Mouse (Mus musculus) kidney, adult 2 months (tissue): ENCODE measurements around the gene Plod2. TPM values are rescaled to one million over a fixed set of nuclear protein-coding genes. Genes with fewer than 3 reads are reported as not detected.

Source experiments
- DNase-seq: peaks from one replicate; pipeline ENCODE4 v3.0.0; 2021
- H3K27ac ChIP-seq: fragments of 200-500 bp; 2 replicates; pipeline ENCODE4 v1.5.1; 2012; ENCODE audit warnings: low read depth, low read length, control low read depth, inconsistent platforms; ENCODE audit not compliant: insufficient read depth
- H3K27me3 ChIP-seq: fragments of 200-500 bp; replicated peaks from 2 replicates; pipeline ENCODE4 v1.6.1; 2012; ENCODE audit warnings: mild to moderate bottlenecking, moderate library complexity, low read length, inconsistent platforms; ENCODE audit not compliant: control insufficient read depth, insufficient read depth
- H3K36me3 ChIP-seq: fragments of 200-500 bp; 2 replicates; pipeline ENCODE4 v1.6.1; 2012; ENCODE audit warnings: mild to moderate bottlenecking, moderate library complexity, low read length, inconsistent platforms; ENCODE audit not compliant: control insufficient read depth, insufficient read depth
- H3K4me1 ChIP-seq: fragments of 200-500 bp; 2 replicates; pipeline ENCODE4 v1.6.1; 2011; ENCODE audit warnings: low read length; ENCODE audit not compliant: control insufficient read depth, insufficient read depth
- H3K4me3 ChIP-seq: fragments of 200-500 bp; 2 replicates; pipeline ENCODE4 v1.5.1; 2011; ENCODE audit warnings: mild to moderate bottlenecking, low read depth, low read length, control low read depth; ENCODE audit not compliant: insufficient read depth
- CTCF ChIP-seq: fragments of 200-500 bp; conservative IDR thresholded peaks from 2 replicates; pipeline ENCODE4 v1.5.1; 2011; ENCODE audit warnings: low read depth, mild to moderate bottlenecking, control low read depth, low read length, moderate library complexity, mixed read lengths; ENCODE audit not compliant: insufficient read depth, insufficient read length
- POLR2A ChIP-seq: fragments of 200-500 bp; IDR thresholded peaks from one replicate; pipeline ENCODE4 v1.6.1; 2011; ENCODE audit warnings: low read depth, low read length, control low read depth
- WGBS: fragments of 180-500 bp; shearing (Covaris S2); methylation state at CpG from one replicate; pipeline ENCODE4 v1.1.7; 2018; 5-methylcytosine and 5-hydroxymethylcytosine counted together
- polyA plus RNA-seq: library from polyadenylated mRNA; depleted of rRNA; stranded (reverse); fragments of >200 nt; gene quantifications from 2 replicates; pipeline ENCODE4 v1.2.3, GENCODE M21; 2012

Gene Plod2
- polyA plus RNA-seq, 1 experiment: 11.3 TPM

DNA sequence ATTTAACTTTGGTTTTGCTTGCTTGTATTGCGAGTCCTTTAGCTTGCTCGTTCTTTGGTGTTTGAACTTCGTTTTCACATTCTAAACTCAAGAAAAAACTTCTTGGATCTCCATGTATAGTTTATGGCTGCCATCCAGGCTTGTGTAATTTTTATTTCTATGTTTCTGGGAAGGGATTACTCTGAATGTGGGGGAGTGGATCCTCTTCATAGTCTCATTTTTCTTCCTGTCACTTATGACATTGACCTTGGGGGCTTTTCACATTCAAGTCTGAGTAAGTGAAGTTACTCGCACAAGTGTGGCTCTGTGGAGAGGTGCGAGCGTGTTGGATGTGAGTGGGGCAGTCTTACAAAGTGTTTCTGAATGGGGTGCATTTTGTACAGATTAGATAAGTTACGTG is 25.5 kb downstream of the Plod2 start:
- Histone ChIP-seq H3K36me3 (no peaks in the 10 kb centered on the region), H3K27ac (no peak overlapping the region), H3K4me3 (no peak overlapping the region), H3K27me3 (no peaks in the 10 kb centered on the region), H3K4me1 (peaks cover 4% of the 10 kb centered on the region; the same call in 1 of the 2 replicates)
- DNase-seq: no peak
- TF ChIP-seq POLR2A (no peak), CTCF (no peak)
- 81% methylated on average over 7 of the region's 7 CpGs for WGBS

DNA sequence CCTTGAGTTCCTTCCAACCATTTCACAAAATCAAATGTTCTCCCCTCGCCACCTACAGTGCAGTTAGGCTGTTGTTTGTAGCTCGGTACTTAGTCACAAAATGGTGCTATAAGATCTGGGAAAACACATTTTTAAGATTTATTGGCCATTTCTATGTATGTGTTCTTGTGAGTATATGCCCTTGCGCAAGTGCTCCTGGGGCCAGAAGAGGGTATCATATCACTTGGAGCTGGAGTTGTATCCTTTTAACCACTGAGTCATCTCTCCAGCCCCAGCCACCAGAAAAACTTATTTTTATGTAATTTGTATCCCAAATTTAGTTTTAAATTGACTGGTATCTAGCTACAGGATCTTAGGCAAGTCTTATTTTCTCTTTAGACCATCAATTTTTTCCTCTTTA is 26.8 kb downstream of the Plod2 start:
- H3K4me1 ChIP-seq: 0 out of 2 replicates have a peak, but pooled peaks cover under 1% of the 10 kb centered on the region
- 96% methylated on average over 3 of the region's 3 CpGs for WGBS
- no peak for TF ChIP-seq POLR2A
- no peak for TF ChIP-seq CTCF
- no peak overlapping the region for H3K27ac ChIP-seq
- DNase-seq: no peak
- no peaks in the 10 kb centered on the region for H3K36me3 ChIP-seq
- no peaks in the 10 kb centered on the region for H3K27me3 ChIP-seq
- no peak overlapping the region for H3K4me3 ChIP-seq

DNA sequence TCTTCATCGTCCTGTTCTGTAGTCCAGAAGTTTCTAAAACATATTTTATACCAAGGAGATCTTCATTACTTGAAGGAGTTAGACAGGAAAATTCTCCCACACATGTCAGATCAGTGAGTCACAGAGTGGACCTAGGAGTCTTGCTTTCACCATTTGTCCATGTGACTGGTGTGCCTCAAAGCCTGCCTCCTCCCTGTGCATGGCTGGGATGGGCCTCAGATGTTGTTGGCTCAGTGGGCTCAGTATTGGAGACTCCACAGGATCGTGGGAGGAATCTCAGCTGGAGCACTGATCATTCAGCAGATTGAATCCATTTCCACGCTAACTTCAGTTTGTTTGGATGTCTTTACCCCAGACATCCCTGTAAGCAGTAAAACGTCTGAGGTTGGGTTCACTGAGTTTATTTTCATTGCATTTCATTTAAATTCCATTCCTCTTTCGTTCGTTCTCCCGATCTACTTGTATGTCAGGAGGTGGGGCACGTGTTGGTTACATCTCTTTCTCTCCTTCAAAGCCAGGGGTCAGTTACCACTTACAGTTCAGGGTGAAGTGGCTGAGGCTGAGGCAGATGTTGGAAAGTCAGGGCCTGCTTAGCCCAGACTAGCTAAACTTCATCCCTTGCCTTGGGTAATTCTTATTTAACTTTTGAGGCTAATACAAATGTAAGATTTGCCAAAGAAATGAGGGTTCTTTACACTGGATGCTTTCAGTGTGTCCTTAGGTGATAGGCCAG is 30.5 kb downstream of the Plod2 start:
- H3K36me3 ChIP-seq: no peaks in the 10 kb centered on the region
- H3K4me3 ChIP-seq: no peak overlapping the region
- no peaks in the 10 kb centered on the region for H3K4me1 ChIP-seq
- TF ChIP-seq POLR2A: no peak
- 66% methylated on average over 8 of the region's 8 CpGs for WGBS
- no peak for DNase-seq
- H3K27ac ChIP-seq: no peak overlapping the region
- H3K27me3 ChIP-seq: no peaks in the 10 kb centered on the region

DNA sequence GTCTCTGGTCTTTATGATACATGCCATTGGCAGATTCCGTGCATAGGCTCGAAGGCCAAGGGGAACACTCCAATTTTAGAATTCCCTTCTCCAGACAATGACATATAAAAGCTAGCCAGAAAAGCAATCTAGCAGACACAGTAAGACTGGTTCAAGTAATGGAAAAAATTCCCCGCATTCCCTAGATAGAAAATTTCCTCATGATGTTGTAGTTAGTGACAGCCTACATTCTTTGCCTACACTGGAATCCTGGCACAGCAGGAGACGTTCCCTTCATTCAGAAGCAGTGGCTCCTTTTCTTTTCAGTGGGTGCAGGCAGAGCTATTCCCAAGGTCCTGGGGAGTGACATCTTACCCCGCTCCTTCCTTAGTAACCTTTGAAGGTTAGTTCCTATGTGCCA is 41.9 kb downstream of the Plod2 start:
- Histone ChIP-seq H3K36me3 (no peaks in the 10 kb centered on the region), H3K27ac (no peak overlapping the region), H3K4me1 (no peaks in the 10 kb centered on the region), H3K4me3 (no peak overlapping the region), H3K27me3 (no peaks in the 10 kb centered on the region)
- no peak for DNase-seq
- WGBS: 86% methylated on average over 5 of the region's 5 CpGs
- TF ChIP-seq CTCF: no peak
- no peak for TF ChIP-seq POLR2A

DNA sequence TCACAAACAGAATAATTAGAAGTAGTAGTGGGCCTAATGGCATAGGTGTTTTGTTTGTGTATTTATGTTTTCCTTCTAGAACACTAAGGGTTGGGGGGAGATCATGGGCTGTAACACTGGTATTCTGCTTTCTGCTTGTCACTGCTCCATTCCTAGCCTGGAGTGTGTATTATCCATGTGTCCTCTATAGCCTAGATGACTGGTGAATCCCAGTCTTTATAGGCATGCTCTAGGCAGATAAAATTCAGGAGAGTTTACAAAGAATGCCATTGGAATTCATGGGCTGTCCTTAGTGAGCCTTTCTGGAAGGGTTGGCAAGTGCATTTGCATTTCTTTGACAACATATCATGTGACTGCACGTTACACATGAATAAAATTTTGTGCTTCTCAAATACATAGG is 44.0 kb downstream of the Plod2 start:
- WGBS: 55% methylated on average over 1 of the region's 1 CpGs
- Histone ChIP-seq H3K4me3 (no peak overlapping the region), H3K27me3 (no peaks in the 10 kb centered on the region), H3K27ac (no peak overlapping the region), H3K36me3 (no peaks in the 10 kb centered on the region), H3K4me1 (no peaks in the 10 kb centered on the region)
- TF ChIP-seq POLR2A (no peak), CTCF (no peak)
- no peak for DNase-seq

DNA sequence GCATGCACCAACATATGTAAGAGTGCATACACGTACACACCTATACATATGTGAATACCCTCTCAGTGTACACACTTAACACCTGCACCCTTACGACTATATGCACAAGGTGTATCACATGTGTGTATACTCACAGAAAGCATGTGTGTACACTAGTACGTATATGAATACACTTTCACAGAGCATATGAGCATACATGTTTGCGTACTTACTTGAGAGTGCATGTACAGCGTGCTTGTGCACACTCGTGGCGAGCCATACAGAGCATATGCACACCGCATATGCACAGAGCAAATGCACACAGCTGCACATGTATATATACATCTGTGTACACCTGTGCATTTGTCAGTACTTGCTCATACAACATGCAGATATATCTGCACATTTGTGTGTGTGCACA is 45.4 kb downstream of the Plod2 start:
- no peak overlapping the region for H3K4me3 ChIP-seq
- no peak for DNase-seq
- no peak overlapping the region for H3K27ac ChIP-seq
- no peaks in the 10 kb centered on the region for H3K27me3 ChIP-seq
- no peak for TF ChIP-seq POLR2A
- TF ChIP-seq CTCF: no peak
- H3K4me1 ChIP-seq: no peaks in the 10 kb centered on the region
- 98% methylated on average over 8 of the region's 8 CpGs for WGBS
- no peaks in the 10 kb centered on the region for H3K36me3 ChIP-seq

DNA sequence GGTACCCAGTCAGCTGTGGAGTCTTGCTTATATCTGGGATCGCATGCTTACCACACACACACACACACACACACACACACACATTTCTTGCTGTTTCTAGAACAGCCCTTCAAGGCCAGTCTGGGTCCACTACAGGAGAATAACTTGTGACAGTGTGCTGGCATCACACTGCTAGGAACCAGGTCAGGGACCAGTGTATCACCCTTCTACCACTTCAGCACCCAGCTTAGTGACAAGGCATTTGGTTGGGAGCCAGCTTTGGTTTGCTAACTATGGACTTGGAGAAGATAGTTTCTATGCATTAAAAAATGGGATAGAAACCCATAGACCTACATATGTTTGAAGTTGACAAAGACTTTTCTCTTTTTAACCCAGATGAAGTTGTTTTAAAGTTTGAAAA is 46.2 kb downstream of the Plod2 start:
- H3K27me3 ChIP-seq: no peaks in the 10 kb centered on the region
- DNase-seq: no peak
- 83% methylated on average over 1 of the region's 1 CpGs for WGBS
- no peak overlapping the region for H3K4me3 ChIP-seq
- no peaks in the 10 kb centered on the region for H3K4me1 ChIP-seq
- no peak overlapping the region for H3K27ac ChIP-seq
- TF ChIP-seq POLR2A (no peak), CTCF (no peak)
- H3K36me3 ChIP-seq: no peaks in the 10 kb centered on the region
